Mouse (Mus musculus) neural tube, embryonic 10.5 days (tissue): Measurements from ENCODE around the gene Zfp993.
"Not testable (repeated sequence)": the region's sequence is repeated elsewhere in the genome, so short reads cannot be mapped to it uniquely, and the experiment has no call there.

ENCODE experiments used
- DNase-seq: peaks from one replicate; pipeline ENCODE4 v3.0.0-alpha.2; 2017; ENCODE audit warnings: low spot score; ENCODE audit errors: extremely low spot score

Zfp993 gene

DNA sequence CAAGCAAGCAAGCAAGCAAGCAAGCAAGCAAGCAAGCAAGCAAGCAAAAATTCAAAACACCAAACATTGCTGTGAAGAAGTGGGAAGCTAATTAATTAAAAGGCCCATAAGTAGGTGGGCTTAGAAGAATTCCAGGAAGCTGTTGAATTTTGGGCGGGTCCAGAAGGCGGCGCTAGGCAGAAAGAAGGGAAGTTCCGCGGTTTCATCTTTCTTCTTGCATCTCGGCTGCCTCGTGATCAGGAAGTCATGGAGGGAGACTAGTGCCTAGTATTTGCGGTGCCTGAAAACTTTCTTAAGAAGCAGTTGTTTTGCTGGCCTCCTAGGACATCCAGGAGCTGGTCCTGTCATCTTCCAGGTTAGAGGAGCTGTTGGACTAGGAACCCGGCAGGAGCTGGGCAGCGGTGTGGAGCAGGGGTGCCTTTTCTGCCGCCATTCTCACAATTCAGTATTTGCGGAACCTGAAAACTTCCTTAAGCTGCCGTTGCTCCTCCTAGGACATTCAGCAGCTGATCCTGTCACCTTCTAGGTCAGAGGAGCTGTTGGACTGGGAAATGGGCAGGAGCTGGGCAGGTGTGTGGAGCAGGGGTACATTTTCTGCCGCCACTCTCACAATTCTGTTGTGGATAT, at the start of gene Zfp993:
TSS of gene Zfp993 (plus strand) at position 188 of the 627 bp plus-strand sequence.
- DNase-seq: not testable (repeated sequence)

- DNase-seq: not testable (repeated sequence)
Measured at GRCm38 (mm10) chr4:146579905-146580873, 30.6 kb upstream of the Zfp993 start.

DNA sequence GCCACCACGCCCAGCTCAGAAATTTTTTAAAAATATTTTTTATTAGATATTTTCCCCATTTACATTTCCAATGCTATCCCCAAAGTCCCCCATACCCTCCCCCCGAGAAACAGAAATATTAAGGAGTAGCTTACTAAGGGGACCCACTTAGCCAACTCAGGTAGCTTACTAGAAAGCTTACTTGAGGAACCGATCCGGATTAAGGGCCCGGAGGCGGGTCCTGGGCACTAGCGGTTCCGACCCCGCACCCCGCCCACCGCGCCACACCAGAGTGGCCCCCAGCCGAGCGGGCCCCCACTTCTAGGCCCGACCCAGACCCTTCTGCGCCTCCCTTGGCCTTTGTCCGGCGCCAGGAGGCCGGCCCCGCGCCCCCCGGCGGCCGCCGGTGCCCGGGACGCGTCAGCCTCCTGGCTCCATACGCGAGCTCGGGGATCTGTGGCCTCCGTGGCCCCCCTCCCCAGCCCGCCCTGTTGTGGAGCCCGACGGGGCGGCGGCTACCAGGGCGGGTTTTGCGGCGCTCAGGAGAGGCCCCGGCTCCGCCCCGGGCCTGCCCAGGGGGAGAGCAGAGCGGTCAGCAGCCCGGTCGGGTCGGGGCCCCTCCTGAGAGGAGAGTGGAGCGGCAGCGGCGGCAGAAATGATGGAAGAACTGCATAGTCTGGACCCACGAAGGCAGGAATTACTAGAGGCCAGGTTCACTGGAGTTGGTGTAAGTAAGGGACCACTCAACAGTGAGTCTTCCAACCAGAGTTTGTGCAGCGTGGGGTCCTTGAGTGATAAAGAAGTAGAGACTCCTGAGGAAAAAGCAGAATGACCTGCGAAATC, 7.0 kb upstream of the Zfp993 start:
- DNase-seq: peak; percentile 26

DNA sequence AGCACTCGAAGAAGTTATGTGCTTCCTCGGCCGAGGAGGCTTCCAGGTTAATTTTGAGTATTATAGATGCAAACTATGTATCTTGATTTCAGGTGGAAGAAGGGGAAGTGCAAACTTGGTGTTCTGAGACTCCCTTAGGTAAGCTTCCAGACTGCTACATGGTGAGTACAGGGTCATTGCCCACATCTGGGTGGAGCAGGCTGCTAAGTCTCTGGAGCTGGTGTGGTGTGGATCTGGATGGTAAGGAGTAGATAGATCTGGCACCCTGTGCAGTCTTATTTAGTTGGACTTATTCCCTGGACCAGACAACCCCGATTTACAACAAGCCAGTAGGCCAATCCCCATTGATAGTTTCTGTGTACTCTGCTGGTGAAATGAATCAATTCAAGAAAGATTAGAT, 33.6 kb downstream of the Zfp993 start:
- DNase-seq: not testable (repeated sequence)

GRCm38 (mm10) chr4:146649641-146650040, 38.9 kb downstream of the Zfp993 start:
- not testable (repeated sequence) for DNase-seq

DNA sequence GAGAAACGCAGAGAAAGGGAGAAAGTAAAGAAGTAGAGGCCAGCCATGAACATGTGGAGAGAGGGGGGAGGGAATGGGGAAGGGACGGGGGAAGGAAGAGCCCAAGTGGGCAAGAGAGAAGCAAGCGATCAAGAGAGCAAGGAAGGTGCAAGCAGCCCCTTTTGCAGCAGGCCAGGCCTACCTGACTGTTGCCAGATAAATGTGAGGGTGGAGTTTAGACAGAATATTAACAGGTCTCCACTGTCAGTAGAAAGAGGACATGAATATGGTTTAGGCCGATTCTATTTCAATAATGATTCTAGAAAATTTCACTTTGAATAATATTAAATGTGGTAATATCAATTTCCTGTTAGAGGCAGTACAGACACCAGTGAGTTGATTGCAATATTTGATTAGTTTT, 39.4 kb downstream of the Zfp993 start:
- DNase-seq: not testable (repeated sequence)

GRCm38 (mm10) chr4:146650639-146651038, 39.9 kb downstream of the Zfp993 start:
- not testable (repeated sequence) for DNase-seq
